Mouse (Mus musculus) heart, adult 2 months (tissue): ENCODE data around the gene Crocc.

Experiments
- CTCF ChIP-seq: fragments of 200-600 bp; IDR thresholded peaks from 2 replicates; pipeline ENCODE4 v1.8.1; 2022; ENCODE audit warnings: antibody characterized with exemption, mild to moderate bottlenecking, moderate library complexity
- EP300 ChIP-seq: fragments of 200-500 bp; IDR thresholded peaks from 2 replicates; pipeline ENCODE4 v1.6.1; 2011; ENCODE audit warnings: low read depth, low read length, control low read depth; ENCODE audit not compliant: insufficient read depth
- POLR2A ChIP-seq: fragments of 200-500 bp; IDR thresholded peaks from 2 replicates; pipeline ENCODE4 v1.6.1; 2011; ENCODE audit warnings: mild to moderate bottlenecking, low read depth, low read length, control low read depth; ENCODE audit not compliant: insufficient read depth

DNA sequence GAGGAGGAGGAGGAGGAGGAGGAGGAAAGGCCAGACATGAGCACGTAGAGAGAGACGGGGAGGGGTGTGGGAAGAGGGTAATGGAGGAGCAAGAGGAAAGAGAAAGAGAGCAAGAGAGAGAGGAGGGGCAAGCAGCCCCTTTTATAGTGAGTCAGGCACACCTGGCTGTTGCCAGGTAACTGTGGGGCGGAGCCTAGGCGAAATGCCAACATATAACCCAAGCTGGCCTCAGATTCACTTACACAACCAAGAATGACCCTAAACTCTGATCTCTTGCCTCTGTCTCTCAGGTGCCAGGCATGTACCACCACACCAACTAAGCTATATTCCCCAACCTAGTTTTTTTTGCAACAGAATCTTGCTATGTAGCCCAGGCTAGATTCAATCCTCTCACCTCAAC is 77.5 kb downstream of the Crocc start:
- no peak for TF ChIP-seq POLR2A
- no peak for TF ChIP-seq CTCF
- no peak for TF ChIP-seq EP300
